Mouse (Mus musculus): ENCODE results near the gene Proser2.

- no peak for TF ChIP-seq POLR2A (IDR thresholded peaks at IDR 0.05; ENCODE audit: extremely low read depth, insufficient read depth, low read length)
- no peak for TF ChIP-seq CTCF (IDR thresholded peaks at IDR 0.05; ENCODE audit: extremely low read depth, insufficient read depth, low read length)
Observed at GRCm38 (mm10) chr2:6123046-6123445, 7.0 kb downstream of the Proser2 start.
